Mouse (Mus musculus) hematopoietic multipotent progenitor cell, adult 10-12 weeks (in vitro differentiated cells): ENCODE results near the gene Hspb2. TPM values are rescaled to one million over a fixed set of nuclear protein-coding genes. Genes with fewer than 3 reads are reported as not detected.

Experiments used
- polyA plus RNA-seq: library from polyadenylated mRNA; stranded (reverse); fragments of >175 nt; gene quantifications from 2 replicates; pipeline ENCODE4 v1.2.3, GENCODE M21; 2012; ENCODE audit warnings: low replicate concordance

Hspb2 gene
- 0.25 and 0.27 TPM in 2 replicates for polyA plus RNA-seq

DNA sequence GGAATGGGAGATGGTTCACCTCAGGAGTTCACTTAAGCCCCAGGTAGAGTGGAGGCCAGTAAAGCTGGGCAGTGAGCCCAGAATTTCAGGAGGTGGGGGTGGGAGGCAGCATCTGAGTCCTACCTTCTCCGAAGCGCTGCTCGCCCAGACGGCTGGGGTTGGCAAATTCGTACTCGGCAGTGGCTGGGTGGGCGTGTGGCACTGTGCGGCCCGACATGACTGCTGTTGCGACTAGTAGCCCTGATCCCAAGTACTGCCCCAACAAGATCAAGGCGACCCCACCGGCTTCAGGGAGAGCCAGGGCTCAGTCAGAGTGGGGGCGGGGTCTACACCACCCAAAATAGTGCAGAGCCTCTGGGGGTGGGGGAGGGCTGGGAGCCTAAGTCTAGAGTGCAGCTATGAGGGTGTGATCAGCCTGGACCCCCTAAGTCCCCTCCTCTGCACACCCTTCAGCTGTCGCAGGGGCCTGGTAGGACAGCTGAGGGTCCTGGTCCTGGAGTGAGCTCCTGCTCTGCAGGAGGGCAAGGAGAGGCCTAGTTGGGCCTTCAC lies at the start of gene Hspb2:
Gene Hspb2, minus strand, starts transcription at position 301 of the 549 bp plus-strand sequence.

GRCm38 (mm10) chr9:50774991-50775612 lies 22.9 kb upstream of the Hspb2 start, which contains the start of the genes Alg9 and 1110032A03Rik:
Gene Alg9 (plus strand): TSS chr9:50775019.
Gene 1110032A03Rik (minus strand): TSS chr9:50775520.

DNA sequence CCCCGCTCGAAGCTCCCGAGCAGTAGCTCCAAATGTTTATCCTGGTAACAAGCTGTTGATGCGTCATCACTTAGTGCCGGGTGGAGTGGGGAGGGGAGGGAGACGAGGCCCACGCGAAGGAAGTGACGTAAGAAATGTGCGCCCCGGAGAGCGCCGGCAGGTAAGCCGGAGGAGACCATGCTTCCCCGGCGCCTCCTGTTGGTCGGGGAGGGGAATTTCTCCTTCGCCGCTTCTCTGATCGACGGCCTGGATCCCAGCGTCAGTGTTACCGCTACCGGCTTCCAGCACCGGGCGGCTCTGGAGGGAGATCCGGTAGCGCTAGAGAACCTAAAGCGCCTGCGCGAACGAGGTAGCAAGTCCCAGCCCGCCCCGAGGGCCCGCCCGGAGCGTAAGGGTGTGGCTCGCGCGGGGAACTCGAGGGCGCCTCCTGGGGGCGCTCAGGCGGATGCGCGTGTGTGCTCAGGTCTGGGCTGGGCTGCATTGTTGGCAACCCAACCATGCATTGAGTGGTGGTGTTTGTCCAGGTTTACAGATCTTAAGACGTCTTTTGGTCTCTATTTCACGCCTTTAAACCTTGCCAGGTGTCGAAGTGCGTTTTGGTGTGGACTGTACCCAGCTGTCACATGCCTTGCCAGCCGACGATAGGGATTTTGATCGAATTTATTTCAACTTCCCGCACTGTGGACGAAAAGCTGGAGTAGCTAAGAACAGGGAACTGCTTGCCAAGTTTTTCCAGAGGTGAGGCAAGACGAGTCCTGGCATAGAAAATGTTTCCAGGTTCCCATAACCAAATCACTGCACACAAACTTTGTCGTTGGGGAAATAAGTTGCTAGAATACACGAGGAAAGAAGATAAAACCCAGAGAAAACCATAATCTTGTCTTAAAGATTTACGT lies 16.2 kb upstream of the Hspb2 start, which contains the start of gene Fdxacb1:
Gene Fdxacb1, plus strand, starts transcription at position 130 of the 896 bp plus-strand sequence.

DNA sequence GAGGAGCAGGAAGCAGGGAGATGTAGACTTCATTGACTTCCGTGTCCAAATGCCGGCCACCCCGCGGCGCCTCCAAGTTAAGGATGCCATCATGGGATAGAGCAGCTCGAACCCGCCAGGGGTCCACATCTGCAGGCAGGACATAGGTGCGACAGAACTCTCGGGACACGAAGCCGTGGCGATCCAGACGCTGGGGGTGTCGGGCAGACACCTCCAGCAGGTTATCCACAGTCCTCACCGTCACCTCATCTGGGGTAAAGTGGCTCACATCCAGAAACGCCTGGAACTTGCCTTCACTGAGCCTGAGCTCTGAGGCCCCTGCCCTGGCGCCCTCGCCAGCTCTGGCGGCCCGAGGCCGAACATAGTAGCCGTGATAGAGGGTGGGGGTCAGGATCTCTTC lies 831 bp downstream of the Hspb2 start, which contains the start of gene Cryab:
Gene Cryab, plus strand, starts transcription at position 3 of the 400 bp plus-strand sequence.

GRCm38 (mm10) chr9:50746214-50746677 lies 5.9 kb downstream of the Hspb2 start, which contains the start of gene 2310030G06Rik:
Gene 2310030G06Rik (minus strand): TSS chr9:50746536.

GRCm38 (mm10) chr9:50738914-50739870 lies 13.0 kb downstream of the Hspb2 start, which contains the start of gene Dixdc1:
Gene Dixdc1 (minus strand): TSS chr9:50739517.

Other genes with a start within 250 kb of the Hspb2 start
- gene Pts, start 223.6 kb downstream of the Hspb2 start, polyA plus RNA-seq = 23.7 and 46.7 TPM in 2 replicates
- 1.6 and 9.5 TPM in 2 replicates for gene Il18, start 197.5 kb downstream of the Hspb2 start, polyA plus RNA-seq
- 0.07 and 0.20 TPM in 2 replicates for gene Bco2, start 197.2 kb downstream of the Hspb2 start, polyA plus RNA-seq
- gene Tex12, start 191.0 kb downstream of the Hspb2 start, polyA plus RNA-seq = not detected in 2 replicates
- gene Sdhd, start 148.5 kb downstream of the Hspb2 start, polyA plus RNA-seq = 7.0 and 22.5 TPM in 2 replicates
- 3.0 and 11.5 TPM in 2 replicates for gene Timm8b, start 148.4 kb downstream of the Hspb2 start, polyA plus RNA-seq
- 0.16 TPM in 1 of 2 replicates, not detected in the other for gene Pih1d2, start 135.0 kb downstream of the Hspb2 start, polyA plus RNA-seq
- 7.3 and 14.3 TPM in 2 replicates for gene Nkapd1, start 134.9 kb downstream of the Hspb2 start, polyA plus RNA-seq
- gene Dlat, start 92.6 kb downstream of the Hspb2 start, polyA plus RNA-seq = 15.4 and 24.2 TPM in 2 replicates
- 0.08 TPM in 1 of 2 replicates, not detected in the other for gene Dixdc1, start 12.8 kb downstream of the Hspb2 start, polyA plus RNA-seq
- not detected in 2 replicates for gene 2310030G06Rik, start 5.8 kb downstream of the Hspb2 start, polyA plus RNA-seq
- gene Cryab, start 1.0 kb downstream of the Hspb2 start, polyA plus RNA-seq = 0.46 and 1.3 TPM in 2 replicates
- 0.58 and 1.3 TPM in 2 replicates for gene Fdxacb1, start 15.9 kb upstream of the Hspb2 start, polyA plus RNA-seq
- gene Alg9, start 22.7 kb upstream of the Hspb2 start, polyA plus RNA-seq = 4.0 and 8.4 TPM in 2 replicates
- 2.3 and 2.5 TPM in 2 replicates for gene 1110032A03Rik, start 23.2 kb upstream of the Hspb2 start, polyA plus RNA-seq
- gene Ppp2r1b, start 92.9 kb upstream of the Hspb2 start, polyA plus RNA-seq = 4.3 and 4.8 TPM in 2 replicates